Mouse (Mus musculus) heart, postnatal 0 days (tissue): ENCODE measurements at regions not wholly inside any gene's neighbourhood (a gene's known extent, or its start where the extent isn't known, plus 50 kb on each side); places are given as distances from the start of the nearest gene placed in this dataset.

Experiments used
- CTCF ChIP-seq: IDR thresholded peaks from 2 replicates; pipeline ENCODE4 v1.5.1; 2016; ENCODE audit warnings: antibody characterized with exemption, control low read depth, low read depth
- EP300 ChIP-seq: IDR thresholded peaks from 2 replicates; pipeline ENCODE4 v1.6.1; 2016; ENCODE audit warnings: antibody characterized with exemption, low read depth

DNA sequence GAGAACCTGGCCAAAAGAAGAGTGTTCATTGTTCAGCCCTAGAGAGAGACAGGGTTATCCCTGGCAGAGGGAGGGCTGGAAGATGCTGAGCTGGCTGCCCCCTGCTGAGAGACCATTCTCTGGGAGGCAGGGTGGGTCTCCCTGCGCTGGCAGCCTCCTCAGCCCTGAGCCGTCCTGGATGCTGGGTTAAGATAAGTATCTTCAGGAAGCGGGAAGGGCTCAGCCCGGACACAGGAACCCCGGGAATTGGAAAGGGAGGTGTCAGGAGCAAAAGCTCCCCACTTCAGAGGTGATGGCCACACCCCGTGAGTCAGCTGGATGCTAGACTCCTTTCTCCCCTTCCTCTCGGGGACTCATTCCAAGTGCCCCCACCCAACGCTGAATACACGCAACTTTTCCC is 68.9 kb downstream of the Gm5294 start:
- no peak for TF ChIP-seq CTCF
- no peak for TF ChIP-seq EP300
